Mouse (Mus musculus) gonadal fat pad, adult 2 months (tissue): ENCODE measurements around the gene Rps23. TPM values are rescaled to one million over a fixed set of nuclear protein-coding genes. Genes with fewer than 3 reads are reported as not detected.

Source experiments
- DNase-seq: peaks from one replicate; pipeline ENCODE4 v3.0.0-alpha.2; 2012; ENCODE audit warnings: low read depth
- polyA plus RNA-seq: library from polyadenylated mRNA; depleted of rRNA; stranded (reverse); fragments of >200 nt; gene quantifications from 2 replicates; pipeline ENCODE4 v1.2.3, GENCODE M21; 2012; rRNA removed

The Rps23 gene
- polyA plus RNA-seq, 1 experiment, result 377 TPM

DNA sequence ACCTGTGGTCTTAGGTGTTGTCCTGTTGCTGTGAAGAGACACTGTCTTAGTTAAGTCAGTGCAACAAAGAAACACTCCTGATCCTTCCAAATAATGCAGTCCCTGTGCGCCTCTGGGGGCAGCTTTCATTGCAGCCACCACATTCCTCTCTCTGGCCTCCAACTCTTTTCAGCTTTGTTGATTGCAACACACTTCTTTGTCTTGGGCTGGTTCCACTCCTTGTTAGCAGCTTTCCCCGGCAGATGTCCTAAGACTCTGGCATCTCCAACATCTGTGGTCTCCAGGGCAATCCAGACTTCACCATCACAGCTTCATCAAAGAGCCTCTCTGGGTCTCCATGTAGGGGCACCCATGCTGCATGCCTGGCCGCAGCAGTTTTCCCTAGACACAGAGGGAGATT, 10.5 kb downstream of the Rps23 start:
- DNase-seq, result peak; percentile 83

GRCm38 (mm10) chr13:90935852-90936251, 13.1 kb downstream of the Rps23 start:
- no peak for DNase-seq

DNA sequence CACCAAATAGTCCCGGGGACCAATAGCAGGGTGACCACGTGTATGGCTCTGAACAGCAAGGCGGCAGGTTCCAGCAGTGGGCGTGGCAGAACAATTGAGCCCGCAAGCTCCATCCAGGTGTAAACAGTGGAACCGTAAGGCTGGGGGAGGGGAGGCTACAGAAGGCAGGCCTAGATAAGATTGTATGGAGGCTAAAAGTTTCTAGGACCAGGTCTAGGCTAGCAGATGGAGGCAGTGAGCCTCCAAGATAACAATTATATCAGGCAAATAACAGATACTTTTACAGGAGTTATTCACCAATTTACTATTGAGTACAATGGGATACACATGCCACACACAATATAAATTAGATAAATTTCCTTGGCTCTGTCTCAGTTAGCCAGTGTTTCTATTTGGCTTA, 16.4 kb downstream of the Rps23 start:
- DNase-seq, result no peak

- no peak for DNase-seq
Measured at GRCm38 (mm10) chr13:90939600-90939999, 16.8 kb downstream of the Rps23 start.

DNA sequence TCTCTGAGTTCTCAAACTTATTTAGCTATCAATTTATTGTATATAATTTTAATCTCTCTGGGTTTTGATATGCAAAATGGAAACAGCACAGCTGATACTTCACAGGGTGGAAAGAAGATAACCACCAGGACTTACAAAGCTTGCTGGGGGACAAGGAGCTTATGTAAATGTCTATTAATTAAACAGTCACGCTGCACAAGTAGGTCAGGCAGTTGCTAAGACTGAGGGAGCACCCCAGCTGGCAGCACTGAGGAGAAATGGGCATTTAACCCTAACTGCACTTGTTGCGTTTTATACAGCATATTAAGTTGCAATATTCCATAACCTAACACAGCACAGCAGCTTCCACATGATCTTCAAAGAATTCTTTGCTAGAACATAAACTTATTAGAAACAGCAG, 36.1 kb downstream of the Rps23 start:
- DNase-seq, result no peak

GRCm38 (mm10) chr13:90960591-90960990, 37.8 kb downstream of the Rps23 start:
- no peak for DNase-seq

DNA sequence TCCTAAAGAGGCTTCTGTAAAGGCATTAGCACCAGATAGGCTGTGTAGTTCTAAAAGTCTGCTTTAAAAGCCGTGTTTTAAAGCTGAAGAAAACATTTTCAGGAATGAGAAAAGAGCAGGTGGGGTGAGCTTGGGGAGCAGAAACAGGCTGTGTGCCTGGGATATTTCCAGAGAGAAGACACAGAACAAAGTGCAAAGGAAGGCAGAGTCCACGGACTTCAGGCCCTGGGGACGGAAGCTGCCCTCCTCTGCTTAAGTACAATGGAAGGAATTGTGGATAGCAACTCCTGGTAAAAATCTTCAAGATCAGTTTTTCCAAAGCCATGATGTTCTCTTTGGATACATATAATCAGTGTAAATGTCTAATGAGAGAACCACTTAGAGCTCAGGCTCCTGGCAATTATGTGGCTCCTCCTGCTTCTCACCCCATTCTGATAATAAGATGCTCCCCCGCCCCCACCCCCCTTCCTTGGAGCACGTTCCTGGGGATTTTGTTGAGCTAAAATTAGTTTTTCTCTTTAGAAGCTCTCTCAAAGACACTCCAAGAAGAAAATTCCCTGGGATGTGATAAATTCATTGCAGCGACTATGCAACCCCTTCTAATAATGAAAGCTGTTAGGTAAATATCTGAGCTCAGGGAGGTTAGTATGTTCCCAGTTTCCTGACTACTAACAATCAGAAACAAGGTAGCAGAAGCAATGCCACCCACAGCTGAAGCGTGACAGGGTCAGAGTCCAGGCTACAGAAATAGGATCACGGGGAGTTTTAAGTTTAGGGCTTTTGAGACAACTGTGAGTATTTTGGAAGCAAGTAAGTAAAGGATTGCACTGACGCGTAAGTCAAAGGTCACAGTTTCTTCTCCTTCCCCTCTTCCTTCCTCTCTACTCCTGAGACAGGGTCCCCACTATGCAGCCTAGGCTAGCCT, 40.3 kb downstream of the Rps23 start:
- no peak for DNase-seq

GRCm38 (mm10) chr13:90964511-90964910, 41.8 kb downstream of the Rps23 start:
- DNase-seq, result no peak

DNA sequence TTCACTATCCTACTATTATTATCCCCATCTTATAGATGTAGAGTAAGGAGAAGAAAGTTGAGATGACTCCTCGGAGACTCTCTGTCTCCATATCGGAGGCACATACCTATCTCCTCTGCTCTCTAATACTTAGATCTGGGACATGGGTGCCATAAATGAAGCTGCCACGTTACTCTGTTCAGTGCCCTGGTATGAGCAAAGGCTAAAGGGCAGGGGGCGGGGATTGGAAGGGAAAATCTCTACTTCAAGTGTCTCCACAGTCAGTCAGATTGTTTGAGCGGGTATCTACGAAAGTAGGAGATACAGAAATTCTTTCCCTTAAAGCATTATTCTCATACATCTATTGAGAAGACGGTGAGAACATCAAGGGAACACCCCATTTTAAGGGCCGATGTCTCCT, 43.2 kb downstream of the Rps23 start:
- DNase-seq, result no peak

- no peak for DNase-seq
Measured at GRCm38 (mm10) chr13:90967422-90967821, 44.7 kb downstream of the Rps23 start.

- DNase-seq, result no peak
Measured at GRCm38 (mm10) chr13:90968940-90969339, 46.2 kb downstream of the Rps23 start.

DNA sequence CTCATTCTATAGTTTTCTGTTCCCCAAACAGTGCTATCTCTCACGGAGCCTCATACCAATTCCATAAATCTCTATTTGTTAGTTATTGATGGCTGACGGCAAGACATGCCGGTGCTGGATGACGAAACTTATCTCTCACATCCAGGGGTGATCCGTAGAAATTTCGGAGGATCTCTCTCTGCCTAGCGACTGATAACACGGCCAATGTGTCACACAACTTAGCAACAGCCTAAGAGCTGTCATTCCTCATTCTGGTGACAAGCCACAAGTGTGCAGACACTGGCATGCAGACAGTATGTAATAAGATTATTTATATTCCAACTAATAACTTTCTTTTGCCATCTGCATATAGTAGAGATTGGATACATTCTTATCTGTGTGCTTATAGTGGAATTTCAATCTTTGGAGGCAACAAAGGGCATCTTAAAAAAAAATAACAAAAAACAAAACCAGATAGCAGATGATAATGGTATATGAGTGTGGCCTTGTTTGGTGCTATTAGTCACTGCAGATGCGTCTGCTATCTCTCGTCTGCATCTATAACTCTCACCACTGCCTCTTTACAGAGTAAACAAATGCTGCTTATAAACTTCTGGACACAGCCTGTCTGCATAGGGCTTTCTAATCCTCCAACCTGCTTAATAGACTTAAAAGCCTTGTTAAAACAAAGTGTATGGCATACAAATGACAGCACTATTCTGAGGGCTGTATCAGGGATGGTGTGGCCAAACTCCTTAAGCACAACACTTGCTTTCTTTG, 47.7 kb downstream of the Rps23 start:
- no peak for DNase-seq

GRCm38 (mm10) chr13:90973409-90973808, 50.7 kb downstream of the Rps23 start:
- DNase-seq, result no peak

Other genes with a start within 250 kb of the Rps23 start
- gene Atp6ap1l, start 17.6 kb upstream of the Rps23 start, polyA plus RNA-seq, result 0.19 and 0.63 TPM in 2 replicates